Mouse (Mus musculus) hindlimb bud, embryonic 11.5 days (tissue): ENCODE measurements around the gene Tbx21.

ENCODE experiments used
- DNase-seq: peaks from one replicate; pipeline ENCODE4 v3.0.0-alpha.2; 2012; ENCODE audit warnings: low read depth, low spot score; ENCODE audit errors: extremely low spot score

Tbx21 gene

GRCm38 (mm10) chr11:97114671-97115601 lies at the start of gene Tbx21:
TSS of gene Tbx21 (minus strand) at chr11:97115331.
- no peak for DNase-seq

- DNase-seq, result no peak
These were observed 45.2 kb upstream of the Tbx21 start for GRCm38 (mm10) chr11:97160341-97160740.

- DNase-seq, result no peak
These were observed 41.9 kb upstream of the Tbx21 start for GRCm38 (mm10) chr11:97156999-97157398.

GRCm38 (mm10) chr11:97152662-97153287 lies 37.6 kb upstream of the Tbx21 start:
- DNase-seq, result no peak

GRCm38 (mm10) chr11:97152023-97152426 lies 36.9 kb upstream of the Tbx21 start:
- DNase-seq, result no peak

- DNase-seq, result no peak
These were observed 36.2 kb upstream of the Tbx21 start, which contains the start of gene Tbkbp1 for GRCm38 (mm10) chr11:97151343-97151801. TSS of gene Tbkbp1 (minus strand) at chr11:97151495.

GRCm38 (mm10) chr11:97150411-97151330 lies 35.5 kb upstream of the Tbx21 start:
- DNase-seq, result no peak

- no peak for DNase-seq
These were observed 34.9 kb upstream of the Tbx21 start for GRCm38 (mm10) chr11:97149995-97150410.

- no peak for DNase-seq
These were observed 33.9 kb upstream of the Tbx21 start for GRCm38 (mm10) chr11:97149026-97149425.

- DNase-seq, result no peak
These were observed 33.5 kb upstream of the Tbx21 start for GRCm38 (mm10) chr11:97148591-97148990.

GRCm38 (mm10) chr11:97147333-97147732 lies 32.2 kb upstream of the Tbx21 start:
- no peak for DNase-seq

GRCm38 (mm10) chr11:97146724-97147123 lies 31.6 kb upstream of the Tbx21 start:
- no peak for DNase-seq

- no peak for DNase-seq
These were observed 30.8 kb upstream of the Tbx21 start for GRCm38 (mm10) chr11:97145951-97146350.

GRCm38 (mm10) chr11:97145320-97145719 lies 30.2 kb upstream of the Tbx21 start:
- no peak for DNase-seq

- DNase-seq, result no peak
These were observed 28.2 kb upstream of the Tbx21 start for GRCm38 (mm10) chr11:97143196-97143900.

- DNase-seq, result no peak
These were observed 27.1 kb upstream of the Tbx21 start for GRCm38 (mm10) chr11:97142159-97142608.

GRCm38 (mm10) chr11:97140811-97141210 lies 25.7 kb upstream of the Tbx21 start:
- DNase-seq, result no peak

GRCm38 (mm10) chr11:97139256-97139655 lies 24.1 kb upstream of the Tbx21 start:
- DNase-seq, result no peak

GRCm38 (mm10) chr11:97138554-97139226 lies 23.6 kb upstream of the Tbx21 start:
- DNase-seq, result no peak

GRCm38 (mm10) chr11:97133270-97133669 lies 18.1 kb upstream of the Tbx21 start:
- DNase-seq, result no peak
